In the genomic region with DNA sequence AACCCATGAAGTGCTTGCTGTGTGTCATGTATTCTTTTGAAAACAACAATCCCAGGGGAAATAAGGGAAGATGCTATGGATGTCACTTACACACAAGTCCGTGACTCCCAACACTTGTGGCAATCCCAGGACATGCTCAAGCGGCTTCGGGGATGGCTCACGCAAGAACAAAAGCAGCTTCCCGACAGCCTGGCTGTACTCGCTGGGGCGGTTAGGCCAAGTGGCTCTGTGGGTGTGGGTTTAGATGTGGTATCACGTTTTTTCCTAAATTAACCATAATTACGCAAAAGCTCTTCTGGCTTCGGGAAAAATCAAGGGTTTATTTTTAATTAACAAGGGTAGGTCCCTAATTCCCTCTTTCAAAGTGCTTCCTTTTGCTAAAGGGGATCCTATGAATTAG, we compare ENCODE assay signal across 17 mouse cellular contexts. TPM values are rescaled to one million over a fixed set of nuclear protein-coding genes. Genes with fewer than 3 reads are reported as not detected.
A peak's percentile ranks its signal among the peaks of the same experiment; 100 is the strongest.
DNase-seq lines count a peak whose midpoint lies in the region; ATAC-seq and TF ChIP-seq lines count a peak whose summit lies in the region.
"Had no signal": no experiment of that assay in that cellular context is flagged by ENCODE, and none has a peak within 500 bp of the region (broad histone marks: within the 10 kb centered on the region; RNA-seq: fewer than 3 reads in every experiment).

No protein-coding gene starts in this region.

- H3K4me1 ChIP-seq in embryonic facial prominence, embryonic 15.5 days, result peaks cover 14% of the 10 kb centered on the region
- H3K4me1 ChIP-seq in forebrain, embryonic 16.5 days (replicated peaks; ENCODE audit: control insufficient read depth, insufficient read depth, low read length), result peaks cover 10% of the 10 kb centered on the region
- H3K4me1 ChIP-seq: liver, embryonic 13.5 days had no signal

- H3K9me3 ChIP-seq in embryonic facial prominence, embryonic 15.5 days (replicated peaks), result no peaks in the 10 kb centered on the region
- H3K9me3 ChIP-seq in forebrain, embryonic 16.5 days (ENCODE audit: control insufficient read depth, low read length), result no peaks in the 10 kb centered on the region
- H3K9me3 ChIP-seq: heart, embryonic 13.5 days; kidney, embryonic 15.5 days; limb, embryonic 12.5 days; liver, embryonic 13.5 days had no signal

- no peak for DNase-seq in layer of hippocampus, adult 2 months (ENCODE audit: low spot score in 2 of 2)
- no peak for DNase-seq in layer of hippocampus, adult 9-10 months (ENCODE audit: low spot score)
- peak; percentile 53 for DNase-seq in retina, postnatal 1 day
- DNase-seq in urinary bladder, postnatal 14 days (ENCODE audit: low spot score), result no peak
- no peak for DNase-seq in lung, adult 18-20 months
- DNase-seq: adrenal gland, postnatal 36 days; cerebellum, adult 9-10 months; heart, postnatal 36 days; liver, embryonic 13.5 days; right cerebral cortex, adult 18-20 months; thymus, adult 2 months had no signal

- no peak overlapping the region for H3K4me3 ChIP-seq in layer of hippocampus, adult 2 months
- H3K4me3 ChIP-seq in embryonic facial prominence, embryonic 15.5 days (replicated peaks), result no peak overlapping the region
- H3K4me3 ChIP-seq in forebrain, embryonic 16.5 days (replicated peaks; ENCODE audit: low read length), result no peak overlapping the region
- H3K4me3 ChIP-seq: heart, embryonic 13.5 days; kidney, embryonic 15.5 days; limb, embryonic 12.5 days; liver, embryonic 13.5 days; myocyte had no signal

- H3K36me3 ChIP-seq in embryonic facial prominence, embryonic 15.5 days, result no peaks in the 10 kb centered on the region
- H3K36me3 ChIP-seq in forebrain, embryonic 16.5 days (ENCODE audit: control insufficient read depth, insufficient read depth), result no peaks in the 10 kb centered on the region
- H3K36me3 ChIP-seq: heart, embryonic 13.5 days; kidney, embryonic 15.5 days; limb, embryonic 12.5 days; liver, embryonic 13.5 days had no signal

- WGBS in embryonic facial prominence, embryonic 15.5 days, result 36% methylated on average over 10 of the region's 10 CpGs
- 15% methylated on average over 10 of the region's 10 CpGs for WGBS in forebrain, embryonic 16.5 days

- H3K9ac ChIP-seq in embryonic facial prominence, embryonic 15.5 days, result no peak overlapping the region
- H3K9ac ChIP-seq in forebrain, embryonic 16.5 days (replicated peaks; ENCODE audit: low read depth, low read length), result no peak overlapping the region
- H3K9ac ChIP-seq: heart, embryonic 13.5 days; kidney, embryonic 15.5 days; limb, embryonic 12.5 days; liver, embryonic 13.5 days had no signal

- ATAC-seq in embryonic facial prominence, embryonic 15.5 days (ENCODE audit: insufficient number of reproducible peaks, low FRiP score, low TSS enrichment, low read depth), result no peak
- peak; percentile 34; the same call in 1 of the 2 replicates for ATAC-seq in forebrain, embryonic 16.5 days

- no peaks in the 10 kb centered on the region for H3K27me3 ChIP-seq in embryonic facial prominence, embryonic 15.5 days
- H3K27me3 ChIP-seq in forebrain, embryonic 16.5 days (replicated peaks; ENCODE audit: control insufficient read depth, insufficient read depth, low read length), result no peaks in the 10 kb centered on the region
- H3K27me3 ChIP-seq: heart, embryonic 13.5 days; kidney, embryonic 15.5 days; limb, embryonic 12.5 days; liver, embryonic 13.5 days had no signal

- H3K4me2 ChIP-seq in embryonic facial prominence, embryonic 15.5 days (replicated peaks), result no peak overlapping the region
- H3K4me2 ChIP-seq in forebrain, embryonic 16.5 days (ENCODE audit: low read length), result no peak overlapping the region
- H3K4me2 ChIP-seq: heart, embryonic 13.5 days; kidney, embryonic 15.5 days; limb, embryonic 12.5 days; liver, embryonic 13.5 days had no signal

- no peak for TF ChIP-seq CTCF in layer of hippocampus, adult 2 months (conservative IDR thresholded peaks at IDR 0.05)

- 0 out of 2 replicates have a peak overlapping the region, but pooled peaks have one; percentile 8 for H3K27ac ChIP-seq in layer of hippocampus, adult 2 months
- peak overlapping the region; percentile 39 for H3K27ac ChIP-seq in embryonic facial prominence, embryonic 15.5 days (replicated peaks)
- H3K27ac ChIP-seq in forebrain, embryonic 16.5 days (ENCODE audit: low read length), result no peak overlapping the region
- H3K27ac ChIP-seq: heart, embryonic 13.5 days; kidney, embryonic 15.5 days; limb, embryonic 12.5 days; liver, embryonic 13.5 days had no signal

RNA-seq across cellular contexts. Expression of gene Sash1, which starts 59.6 kb away (rescaled TPM):
- 10 to 100 TPM; 75.7 to 86.0 TPM for total RNA-seq in layer of hippocampus, adult 2 months (2021)
- polyA plus RNA-seq in embryonic facial prominence, embryonic 15.5 days (2015; fragmentation: Nextera tagmentation; extraction: Ambion mirVana), result 5.7 and 8.5 TPM in 2 replicates
- polyA plus RNA-seq in forebrain, embryonic 16.5 days (2015; fragmentation: Nextera tagmentation; extraction: Ambion mirVana), result 1.3 TPM in 2 replicates
